Mouse (Mus musculus): ENCODE measurements around the gene Cfap20. TPM values are rescaled to one million over a fixed set of nuclear protein-coding genes. Genes with fewer than 3 reads are reported as not detected.

Gene Cfap20
- polyA plus RNA-seq, 1 experiment from 2014 or later, result 138 TPM

GRCm38 (mm10) chr8:95427594-95428535 is 6.8 kb downstream of the Cfap20 start:
- H3K27me3 ChIP-seq (replicated peaks; ENCODE audit: insufficient read depth, low read length), result no peaks in the 10 kb centered on the region
- H3K4me3 ChIP-seq (ENCODE audit: low read depth, low read length), result no peak overlapping the region
- no peak overlapping the region for H3K9ac ChIP-seq (replicated peaks; ENCODE audit: low read depth)
- H3K27ac ChIP-seq (ENCODE audit: low read length), result peak overlapping the region; percentile 79
- 12% methylated on average over 12 of the region's 12 CpGs for WGBS
- ATAC-seq (peak; percentile 69), DNase-seq (ENCODE audit: low spot score) (peak; percentile 89)
- TF ChIP-seq CTCF (IDR thresholded peaks at IDR 0.05) (peak; percentile 93), EP300 (IDR thresholded peaks at IDR 0.05) (peak; percentile 21)
- H3K9me3 ChIP-seq (ENCODE audit: low read length), result no peaks in the 10 kb centered on the region
- no peaks in the 10 kb centered on the region for H3K36me3 ChIP-seq (ENCODE audit: insufficient read depth, low read length)
- H3K4me2 ChIP-seq (replicated peaks; ENCODE audit: low read depth, low read length), result peak overlapping the region; percentile 19
- peaks cover 26% of the 10 kb centered on the region; the same call in 1 of the 2 replicates for H3K4me1 ChIP-seq (ENCODE audit: insufficient read depth, low read depth, low read length)

GRCm38 (mm10) chr8:95426781-95427281 is 7.8 kb downstream of the Cfap20 start:
- TF ChIP-seq EP300 (IDR thresholded peaks at IDR 0.05) (no peak; the same call in 1 of the 2 replicates), CTCF (IDR thresholded peaks at IDR 0.05) (no peak)
- H3K36me3 ChIP-seq (ENCODE audit: insufficient read depth, low read length), result no peaks in the 10 kb centered on the region; the same call in 1 of the 2 replicates
- H3K4me2 ChIP-seq (replicated peaks; ENCODE audit: low read depth, low read length), result peak overlapping the region; percentile 19; the same call in 1 of the 2 replicates
- H3K27me3 ChIP-seq (replicated peaks; ENCODE audit: insufficient read depth, low read length), result no peaks in the 10 kb centered on the region
- H3K4me1 ChIP-seq (ENCODE audit: insufficient read depth, low read depth, low read length), result peaks cover 26% of the 10 kb centered on the region; the same call in 1 of the 2 replicates
- peak overlapping the region; percentile 79 for H3K27ac ChIP-seq (ENCODE audit: low read length)
- H3K4me3 ChIP-seq (ENCODE audit: low read depth, low read length), result no peak overlapping the region
- DNase-seq (ENCODE audit: low spot score) (peak; percentile 79), ATAC-seq (peak; percentile 44)
- no peak overlapping the region for H3K9ac ChIP-seq (replicated peaks; ENCODE audit: low read depth)
- 11% methylated on average over 2 of the region's 2 CpGs for WGBS
- no peaks in the 10 kb centered on the region for H3K9me3 ChIP-seq (ENCODE audit: low read length)

GRCm38 (mm10) chr8:95424682-95425081 is 10.0 kb downstream of the Cfap20 start:
- peak; percentile 18 for ATAC-seq
- Histone ChIP-seq H3K9me3 (ENCODE audit: low read length) (no peaks in the 10 kb centered on the region), H3K27ac (ENCODE audit: low read length) (no peak overlapping the region), H3K36me3 (ENCODE audit: insufficient read depth, low read length) (peaks cover 15% of the 10 kb centered on the region; the same call in 1 of the 2 replicates), H3K27me3 (replicated peaks; ENCODE audit: insufficient read depth, low read length) (no peaks in the 10 kb centered on the region), H3K4me3 (ENCODE audit: low read depth, low read length) (no peak overlapping the region), H3K4me2 (replicated peaks; ENCODE audit: low read depth, low read length) (no peak overlapping the region), H3K4me1 (ENCODE audit: insufficient read depth, low read depth, low read length) (peaks cover 25% of the 10 kb centered on the region; the same call in 1 of the 2 replicates), H3K9ac (replicated peaks; ENCODE audit: low read depth) (no peak overlapping the region)
- DNase-seq (ENCODE audit: low spot score), result peak; percentile 71
- TF ChIP-seq CTCF (IDR thresholded peaks at IDR 0.05) (no peak), EP300 (IDR thresholded peaks at IDR 0.05) (no peak)
- 70% methylated on average over 7 of the region's 7 CpGs for WGBS

GRCm38 (mm10) chr8:95422193-95422810 is 12.4 kb downstream of the Cfap20 start:
- no peak overlapping the region for H3K4me3 ChIP-seq (ENCODE audit: low read depth, low read length)
- no peaks in the 10 kb centered on the region for H3K27me3 ChIP-seq (replicated peaks; ENCODE audit: insufficient read depth, low read length)
- 0 out of 2 replicates have a peak, but pooled peaks have one; percentile 3 for TF ChIP-seq CTCF (IDR thresholded peaks at IDR 0.05)
- 0 out of 2 replicates have a peak, but pooled peaks have one; percentile 36 for TF ChIP-seq EP300 (IDR thresholded peaks at IDR 0.05)
- H3K4me1 ChIP-seq (ENCODE audit: insufficient read depth, low read depth, low read length), result peaks cover 10% of the 10 kb centered on the region; the same call in 1 of the 2 replicates
- H3K9ac ChIP-seq (replicated peaks; ENCODE audit: low read depth), result no peak overlapping the region
- H3K27ac ChIP-seq (ENCODE audit: low read length), result no peak overlapping the region
- ATAC-seq (peak; percentile 46), DNase-seq (ENCODE audit: low spot score) (peak; percentile 54)
- no peak overlapping the region for H3K4me2 ChIP-seq (replicated peaks; ENCODE audit: low read depth, low read length)
- 85% methylated on average over 14 of the region's 14 CpGs for WGBS
- H3K9me3 ChIP-seq (ENCODE audit: low read length), result no peaks in the 10 kb centered on the region
- H3K36me3 ChIP-seq (ENCODE audit: insufficient read depth, low read length), result peaks cover 22% of the 10 kb centered on the region; the same call in 1 of the 2 replicates

- peak; percentile 53 for DNase-seq (ENCODE audit: low spot score)
- H3K9me3 ChIP-seq (ENCODE audit: low read length), result no peaks in the 10 kb centered on the region
- no peak overlapping the region for H3K4me2 ChIP-seq (replicated peaks; ENCODE audit: low read depth, low read length)
- WGBS, result 30% methylated on average over 10 of the region's 10 CpGs
- H3K4me3 ChIP-seq (ENCODE audit: low read depth, low read length), result no peak overlapping the region
- no peak overlapping the region; the same call in 1 of the 2 replicates for H3K27ac ChIP-seq (ENCODE audit: low read length)
- peak; percentile 81 for ATAC-seq
- TF ChIP-seq EP300 (IDR thresholded peaks at IDR 0.05) (no peak), CTCF (IDR thresholded peaks at IDR 0.05) (no peak)
- H3K4me1 ChIP-seq (ENCODE audit: insufficient read depth, low read depth, low read length), result no peaks in the 10 kb centered on the region
- no peaks in the 10 kb centered on the region for H3K27me3 ChIP-seq (replicated peaks; ENCODE audit: insufficient read depth, low read length)
- H3K9ac ChIP-seq (replicated peaks; ENCODE audit: low read depth), result no peak overlapping the region
- no peaks in the 10 kb centered on the region for H3K36me3 ChIP-seq (ENCODE audit: insufficient read depth, low read length)
These were observed 23.2 kb downstream of the Cfap20 start for GRCm38 (mm10) chr8:95411309-95411972.

Data from lung, postnatal 0 days (tissue).